Mouse (Mus musculus): ENCODE measurements around the gene Akr1e1. TPM values are rescaled to one million over a fixed set of nuclear protein-coding genes. Genes with fewer than 3 reads are reported as not detected.

Akr1e1 gene
- 44.6 TPM for polyA plus RNA-seq (2015; fragmentation: Illumina TruSeq; extraction: RNeasy Lipid Tissue Mini Kit (QIAGEN cat#74804); ENCODE audit: low read depth, low replicate concordance)

GRCm38 (mm10) chr13:4608961-4609409 lies at the start of gene Akr1e1:
Gene Akr1e1 (minus strand): TSS chr13:4609174.

GRCm38 (mm10) chr13:4573871-4574270 lies 35.1 kb downstream of the Akr1e1 start, which contains the start of gene Akr1c21:
Gene Akr1c21 (plus strand): TSS chr13:4574075.

Other genes with a start within 250 kb of the Akr1e1 start
- not detected for gene Akr1c6, start 174.9 kb downstream of the Akr1e1 start, polyA plus RNA-seq (2015; fragmentation: Illumina TruSeq; extraction: RNeasy Lipid Tissue Mini Kit (QIAGEN cat#74804); ENCODE audit: low read depth, low replicate concordance)
- gene Akr1c20, start 85.8 kb downstream of the Akr1e1 start, polyA plus RNA-seq (2015; fragmentation: Illumina TruSeq; extraction: RNeasy Lipid Tissue Mini Kit (QIAGEN cat#74804); ENCODE audit: low read depth, low replicate concordance) = not detected
- not detected for gene Akr1c21, start 35.1 kb downstream of the Akr1e1 start, polyA plus RNA-seq (2015; fragmentation: Illumina TruSeq; extraction: RNeasy Lipid Tissue Mini Kit (QIAGEN cat#74804); ENCODE audit: low read depth, low replicate concordance)